Mouse (Mus musculus) neural tube, embryonic 10.5 days (tissue): ENCODE data around the gene Pdcd5.

Source experiments
- DNase-seq: peaks from one replicate; pipeline ENCODE4 v3.0.0-alpha.2; 2017; ENCODE audit warnings: low spot score; ENCODE audit errors: extremely low spot score

Pdcd5 gene

GRCm38 (mm10) chr7:35646317-35647081 lies 822 bp downstream of the Pdcd5 start:
- DNase-seq: peak; percentile 54

GRCm38 (mm10) chr7:35640072-35640471 lies 7.2 kb downstream of the Pdcd5 start:
- DNase-seq: no peak

GRCm38 (mm10) chr7:35636874-35637273 lies 10.4 kb downstream of the Pdcd5 start:
- no peak for DNase-seq

GRCm38 (mm10) chr7:35636229-35636628 lies 11.1 kb downstream of the Pdcd5 start:
- DNase-seq: peak; percentile 40

- peak; percentile 28 for DNase-seq
Observed at GRCm38 (mm10) chr7:35628496-35628895, 18.8 kb downstream of the Pdcd5 start.

- DNase-seq: no peak
Observed at GRCm38 (mm10) chr7:35627371-35627770, 19.9 kb downstream of the Pdcd5 start.

- no peak for DNase-seq
Observed at GRCm38 (mm10) chr7:35626038-35626437, 21.3 kb downstream of the Pdcd5 start.

- DNase-seq: no peak
Observed at GRCm38 (mm10) chr7:35622626-35623025, 24.7 kb downstream of the Pdcd5 start.

- no peak for DNase-seq
Observed at GRCm38 (mm10) chr7:35617513-35617912, 29.8 kb downstream of the Pdcd5 start.

- DNase-seq: no peak
Observed at GRCm38 (mm10) chr7:35609245-35609644, 38.1 kb downstream of the Pdcd5 start.

- DNase-seq: no peak
Observed at GRCm38 (mm10) chr7:35606816-35607215, 40.5 kb downstream of the Pdcd5 start.

GRCm38 (mm10) chr7:35602766-35603165 lies 44.6 kb downstream of the Pdcd5 start:
- DNase-seq: no peak

- DNase-seq: no peak
Observed at GRCm38 (mm10) chr7:35601106-35601505, 46.2 kb downstream of the Pdcd5 start.

GRCm38 (mm10) chr7:35600031-35600430 lies 47.3 kb downstream of the Pdcd5 start:
- no peak for DNase-seq

- no peak for DNase-seq
Observed at GRCm38 (mm10) chr7:35599492-35599891, 47.8 kb downstream of the Pdcd5 start.

- DNase-seq: no peak
Observed at GRCm38 (mm10) chr7:35594311-35594710, 53.0 kb downstream of the Pdcd5 start.
